Comparison of ENCODE assay signal across 17 mouse cellular contexts in the genomic region with DNA sequence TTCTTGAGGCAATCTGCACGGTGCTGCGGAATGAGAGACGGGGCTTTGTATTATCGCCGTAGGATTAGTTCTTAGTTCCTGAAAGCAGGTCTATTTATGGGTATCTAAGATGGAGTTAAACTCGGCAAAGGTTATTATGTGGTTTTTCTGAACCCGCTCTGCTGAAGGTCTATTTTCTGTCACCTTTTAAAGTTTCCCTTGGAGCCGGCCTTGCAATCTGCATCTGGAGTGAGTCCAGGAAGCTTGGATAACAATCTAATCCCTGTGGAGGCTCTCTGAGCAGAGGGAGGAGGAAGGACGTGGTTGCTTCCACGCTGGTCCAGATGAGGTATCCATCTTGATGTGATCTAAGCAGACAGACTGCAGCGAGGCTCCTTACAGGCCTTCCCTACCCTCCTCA. TPM values are rescaled to one million over a fixed set of nuclear protein-coding genes. Genes with fewer than 3 reads are reported as not detected.
DNase-seq lines count a peak whose midpoint lies in the region; ATAC-seq and TF ChIP-seq lines count a peak whose summit lies in the region.
"Had no signal": no experiment of that assay in that cellular context is flagged by ENCODE, and none has a peak within 500 bp of the region (broad histone marks: within the 10 kb centered on the region; RNA-seq: fewer than 3 reads in every experiment).

No protein-coding gene starts in this region.

- H3K9me3 ChIP-seq in hindbrain, embryonic 16.5 days (ENCODE audit: control insufficient read depth, low read length), result no peaks in the 10 kb centered on the region
- no peaks in the 10 kb centered on the region for H3K9me3 ChIP-seq in hindbrain, embryonic 12.5 days (replicated peaks)
- no peaks in the 10 kb centered on the region for H3K9me3 ChIP-seq in limb, embryonic 14.5 days (ENCODE audit: control insufficient read depth, low read length)

- WGBS in hindbrain, embryonic 16.5 days, result 46% methylated on average over 11 of the region's 11 CpGs
- WGBS in hindbrain, embryonic 12.5 days, result 62% methylated on average over 11 of the region's 11 CpGs
- WGBS in limb, embryonic 14.5 days, result 21% methylated on average over 11 of the region's 11 CpGs

- no peaks in the 10 kb centered on the region for H3K27me3 ChIP-seq in hindbrain, embryonic 16.5 days (replicated peaks; ENCODE audit: control insufficient read depth, insufficient read depth, low read length)
- H3K27me3 ChIP-seq in hindbrain, embryonic 12.5 days, result peaks cover 13% of the 10 kb centered on the region; the same call in 1 of the 2 replicates
- H3K27me3 ChIP-seq in limb, embryonic 14.5 days (ENCODE audit: control insufficient read depth, insufficient read depth, low read length), result 0 out of 2 replicates have a peak, but pooled peaks cover 4% of the 10 kb centered on the region
- H3K27me3 ChIP-seq: CH12.LX had no signal

- no peak for ATAC-seq in hindbrain, embryonic 16.5 days
- ATAC-seq in hindbrain, embryonic 12.5 days (ENCODE audit: low FRiP score), result no peak
- ATAC-seq in limb, embryonic 14.5 days (ENCODE audit: low FRiP score, low read depth), result no peak
- ATAC-seq: Patski had no signal

- no peak for TF ChIP-seq POLR2A in limb, embryonic 14.5 days (IDR thresholded peaks at IDR 0.05; ENCODE audit: borderline replicate concordance, extremely low read depth, insufficient read depth, insufficient read length)

- H3K27ac ChIP-seq in hindbrain, embryonic 16.5 days (ENCODE audit: low read depth, low read length), result no peak overlapping the region
- no peak overlapping the region for H3K27ac ChIP-seq in hindbrain, embryonic 12.5 days
- no peak overlapping the region for H3K27ac ChIP-seq in limb, embryonic 14.5 days (replicated peaks; ENCODE audit: low read depth, low read length)
- H3K27ac ChIP-seq: liver, embryonic 14.5 days had no signal

- peak; percentile 34 for DNase-seq in adrenal gland, postnatal 10 days
- no peak for DNase-seq in adrenal gland, postnatal 14 days
- no peak for DNase-seq in limb, embryonic 14.5 days (ENCODE audit: low spot score)
- peak; percentile 73 for DNase-seq in retina, adult 2 months (ENCODE audit: low read depth, low spot score)
- no peak for DNase-seq in spleen, postnatal 36 days (ENCODE audit: low spot score in 2 of 2)
- DNase-seq in cerebellum, postnatal 4 days (ENCODE audit: low spot score in 2 of 2), result no peak
- DNase-seq: cerebellum, adult 8-10 months; gastrocnemius, postnatal 14 days; heart, postnatal 4 days; kidney, adult 11 months; layer of hippocampus, adult 9-11 months had no signal

- no peak overlapping the region for H3K4me3 ChIP-seq in hindbrain, embryonic 16.5 days (ENCODE audit: low read length)
- H3K4me3 ChIP-seq in hindbrain, embryonic 12.5 days, result no peak overlapping the region
- 0 out of 2 replicates have a peak overlapping the region, but pooled peaks have one; percentile 1 for H3K4me3 ChIP-seq in limb, embryonic 14.5 days (replicated peaks; ENCODE audit: low read length)
- H3K4me3 ChIP-seq: heart, embryonic 12.5 days had no signal

- H3K36me3 ChIP-seq in hindbrain, embryonic 16.5 days (ENCODE audit: control insufficient read depth, insufficient read depth, low read length), result no peaks in the 10 kb centered on the region
- no peaks in the 10 kb centered on the region for H3K36me3 ChIP-seq in hindbrain, embryonic 12.5 days
- no peaks in the 10 kb centered on the region for H3K36me3 ChIP-seq in limb, embryonic 14.5 days (ENCODE audit: control insufficient read depth, insufficient read depth, low read length)
- H3K36me3 ChIP-seq: heart, embryonic 12.5 days had no signal

- H3K4me2 ChIP-seq in hindbrain, embryonic 16.5 days (ENCODE audit: low read length), result peak overlapping the region; percentile 34
- H3K4me2 ChIP-seq in hindbrain, embryonic 12.5 days (replicated peaks), result no peak overlapping the region
- H3K4me2 ChIP-seq in limb, embryonic 14.5 days (replicated peaks; ENCODE audit: low read depth, low read length, severe bottlenecking), result peak overlapping the region; percentile 25
- H3K4me2 ChIP-seq: heart, embryonic 12.5 days had no signal

- H3K9ac ChIP-seq in hindbrain, embryonic 16.5 days (ENCODE audit: low read depth, low read length), result no peak overlapping the region
- H3K9ac ChIP-seq in hindbrain, embryonic 12.5 days, result no peak overlapping the region
- H3K9ac ChIP-seq in limb, embryonic 14.5 days (ENCODE audit: low read depth, low read length, severe bottlenecking), result 0 out of 2 replicates have a peak overlapping the region, but pooled peaks have one; percentile 5
- H3K9ac ChIP-seq: heart, embryonic 12.5 days; liver, embryonic 14.5 days had no signal

- no peaks in the 10 kb centered on the region for H3K4me1 ChIP-seq in hindbrain, embryonic 16.5 days (ENCODE audit: control insufficient read depth, insufficient read depth, low read depth, low read length)
- H3K4me1 ChIP-seq in hindbrain, embryonic 12.5 days, result peaks cover 6% of the 10 kb centered on the region; the same call in 1 of the 2 replicates
- no peaks in the 10 kb centered on the region for H3K4me1 ChIP-seq in limb, embryonic 14.5 days (ENCODE audit: control insufficient read depth, insufficient read depth, low read length)
- H3K4me1 ChIP-seq: heart, embryonic 12.5 days had no signal

RNA-seq across cellular contexts. Expression of a gene that starts 53.8 kb away (rescaled TPM):
- total RNA-seq in adrenal gland, postnatal 10 days (2021), result 100 to 1,000 TPM; 333 to 340 TPM
- total RNA-seq in adrenal gland, postnatal 14 days (2021), result 302 and 335 TPM in 2 replicates
- polyA plus RNA-seq in hindbrain, embryonic 16.5 days (2015; fragmentation: Nextera tagmentation; extraction: Ambion mirVana), result 153 and 199 TPM in 2 replicates
- polyA plus RNA-seq in hindbrain, embryonic 12.5 days (2016; fragmentation: Nextera tagmentation; extraction: Ambion mirVana), result 317 and 331 TPM in 2 replicates
- polyA plus RNA-seq in limb, embryonic 14.5 days (2012; rRNA removed), result 610 and 760 TPM in 2 replicates
- 1,278 and 1,417 TPM in 2 replicates for polyA plus RNA-seq in limb, embryonic 14.5 days (2014; fragmentation: Nextera tagmentation; extraction: Ambion mirVana)

Comparison
In these comparisons a context has a peak if more than half of its experiments do, and no peak if none do; other contexts are left out.
1. DNase-seq: peak in adrenal gland, postnatal 10 days (single experiment) and retina, adult 2 months (single experiment); none in adrenal gland, postnatal 14 days (single experiment), limb, embryonic 14.5 days (single experiment), spleen, postnatal 36 days (0 of 2) and cerebellum, postnatal 4 days (0 of 2).